Mouse (Mus musculus): ENCODE data around the gene Mgat4b. TPM values are rescaled to one million over a fixed set of nuclear protein-coding genes. Genes with fewer than 3 reads are reported as not detected.

Mgat4b gene
- total RNA-seq, 4 experiments from 2014 or later, result 73.7 to 78.1 (median 76.2) TPM

Small RNA genes within 50 kb of the gene (microRNA-seq; reads per million reads assigned to microRNA genes)
- gene Mir6919, result 0.76 to 2.2 reads per million in 2 experiments

Other genes starting within 250 kb of the Mgat4b start
- 10 to 100 TPM; 75.8 to 95.8 (median 84.2) TPM for gene Rnf130, start 185.5 kb upstream of the Mgat4b start, total RNA-seq (2022)
- gene Tbc1d9b, start 79.5 kb upstream of the Mgat4b start, total RNA-seq (2022), result 100 to 1,000 TPM; 115 to 122 (median 118) TPM
- gene Mrnip, start 36.4 kb upstream of the Mgat4b start, total RNA-seq (2022), result 10 to 100 TPM; 14.0 to 16.9 (median 15.4) TPM
- gene Sqstm1, start 63 bp upstream of the Mgat4b start, total RNA-seq (2022), result 100 to 1,000 TPM; 473 to 497 (median 477) TPM
- gene Ltc4s, start 27.7 kb downstream of the Mgat4b start, total RNA-seq (2022), result 10 to 100 TPM in 2 of 4 experiments, 1 to 10 TPM in 2; 6.2 to 23.4 (median 10.7) TPM
- gene Maml1, start 81.4 kb downstream of the Mgat4b start, total RNA-seq (2022), result 10 to 100 TPM; 10.6 to 12.0 (median 11.6) TPM
- 100 to 1,000 TPM; 388 to 462 (median 411) TPM for gene Canx, start 114.8 kb downstream of the Mgat4b start, total RNA-seq (2022)
- gene Cby3, start 143.6 kb downstream of the Mgat4b start, total RNA-seq (2022), result under 1 TPM in 1 of 4 experiments, not detected in 3; 0.96 TPM
- gene Hnrnph1, start 166.1 kb downstream of the Mgat4b start, total RNA-seq (2022), result 100 to 1,000 TPM; 246 to 288 (median 274) TPM
- 10 to 100 TPM; 29.6 to 33.1 (median 32.7) TPM for gene Rufy1, start 220.2 kb downstream of the Mgat4b start, total RNA-seq (2022)

Measured in layer of hippocampus, adult 8-10 months (tissue).